Mouse (Mus musculus) mouse embryonic stem cell (cell line): ENCODE data around the gene Uox.

Experiments
- in situ Hi-C, 2 experiments: fragments of 300-500 bp; cut with MboI; formaldehyde crosslinking; loops; 1 replicate in 1 of 2; 3 replicates in 1 of 2; pipeline ENCODE4 v1.14.3; 2019 to 2020; ENCODE audit warnings: low sequenced_read_pairs in 2 of 2, low pct_unique_long_range_greater_than_20kb in 1 of 2, mixed read lengths in 1 of 2; ENCODE audit not compliant: unreplicated experiment in 1 of 2

Gene Uox

DNA sequence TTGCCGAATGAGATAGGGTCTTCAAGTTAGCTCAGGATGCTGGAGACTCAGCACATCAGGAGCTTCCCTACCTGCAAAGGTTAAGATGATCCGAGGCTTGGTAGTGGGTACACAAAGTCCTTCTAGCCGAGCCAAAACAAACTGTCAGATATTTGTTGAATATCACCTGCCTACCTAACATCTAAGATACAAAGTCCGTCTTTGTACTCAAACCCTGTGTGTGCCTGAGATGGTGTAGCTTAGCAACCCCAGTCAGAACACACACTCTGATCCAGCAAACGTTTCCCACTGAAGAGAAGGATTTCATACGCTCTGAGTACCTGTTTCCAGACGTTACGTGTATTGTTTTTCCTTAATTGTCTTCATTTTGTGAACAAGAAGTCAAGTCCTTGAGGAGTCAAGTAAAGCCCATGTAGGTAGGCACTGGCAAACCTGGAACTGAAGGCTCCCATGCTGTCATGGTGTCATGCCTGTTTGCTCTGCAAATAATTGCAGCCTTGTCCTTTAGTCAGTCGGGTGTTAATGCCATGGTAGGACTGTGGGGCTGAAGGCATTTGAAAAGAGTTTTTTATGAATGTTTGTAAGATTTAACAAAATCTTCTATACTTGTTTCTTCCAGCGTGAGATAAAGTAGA is at the start of gene Uox:
Gene Uox, plus strand, starts transcription at position 279 of the 635 bp plus-strand sequence.
- in situ Hi-C loops, result no loop called here

DNA sequence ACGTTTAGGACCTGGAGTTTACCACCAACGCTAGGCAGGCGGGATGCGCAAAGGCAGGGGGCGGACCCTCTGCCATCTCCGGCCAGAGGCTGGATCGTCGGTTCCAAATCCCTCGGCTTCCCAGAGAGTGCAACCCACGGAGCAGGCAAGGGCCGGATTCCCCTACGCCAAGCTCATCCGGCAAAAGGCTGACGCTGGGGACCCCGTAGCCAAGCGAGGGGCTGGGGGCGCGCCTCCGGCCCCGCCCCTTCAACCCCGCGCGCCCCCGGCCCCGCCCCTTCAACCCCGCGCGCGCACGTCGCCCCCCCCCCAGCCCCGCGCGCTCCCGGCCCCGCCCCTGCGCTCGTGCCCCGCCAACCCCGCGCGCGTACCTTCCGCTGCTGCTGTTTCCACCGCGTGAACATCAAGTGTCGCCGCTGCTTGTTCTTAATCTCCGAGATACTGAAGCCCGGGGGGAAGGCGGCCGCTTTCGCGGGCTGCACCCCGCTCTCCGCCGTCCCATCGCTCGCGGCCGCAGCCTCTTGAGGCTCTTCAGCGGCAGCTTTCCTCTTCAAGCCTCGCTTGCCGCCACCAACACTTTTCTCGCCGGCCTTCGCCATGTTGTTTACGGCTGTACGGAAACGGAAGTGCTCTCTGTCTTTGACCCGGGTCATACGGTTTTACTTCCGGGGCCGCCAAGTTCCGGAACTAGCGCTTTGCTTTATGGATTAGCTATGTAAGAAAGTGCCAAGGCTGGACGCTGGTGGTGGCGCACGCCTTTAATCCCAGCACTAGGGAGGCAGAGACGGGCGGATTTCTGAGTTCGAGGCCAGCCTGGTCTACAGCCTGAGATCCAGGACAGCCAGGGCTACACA is 49.2 kb upstream of the Uox start, which contains the start of gene Rpf1:
Gene Rpf1, minus strand, starts transcription at position 632 of the 854 bp plus-strand sequence.
- in situ Hi-C loops, result no loop called here

DNA sequence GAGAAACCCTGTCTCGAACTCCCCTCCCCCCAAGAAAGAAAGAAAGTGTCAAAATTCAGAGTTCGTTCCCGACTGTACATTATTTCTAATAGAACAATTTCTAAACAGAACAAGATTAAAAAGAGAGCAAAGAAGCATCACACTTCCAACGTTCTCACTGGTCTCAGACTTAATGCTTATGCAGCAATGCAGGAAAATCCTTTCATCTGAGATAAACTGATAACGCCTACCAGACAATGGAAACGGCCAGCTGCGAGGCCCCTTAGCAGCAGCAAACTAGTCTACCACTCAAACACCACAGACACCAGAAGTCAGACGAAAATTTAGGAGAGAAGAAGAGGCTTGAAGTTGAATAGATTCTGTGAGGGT is 48.6 kb upstream of the Uox start:
- in situ Hi-C loops, result no loop called here

DNA sequence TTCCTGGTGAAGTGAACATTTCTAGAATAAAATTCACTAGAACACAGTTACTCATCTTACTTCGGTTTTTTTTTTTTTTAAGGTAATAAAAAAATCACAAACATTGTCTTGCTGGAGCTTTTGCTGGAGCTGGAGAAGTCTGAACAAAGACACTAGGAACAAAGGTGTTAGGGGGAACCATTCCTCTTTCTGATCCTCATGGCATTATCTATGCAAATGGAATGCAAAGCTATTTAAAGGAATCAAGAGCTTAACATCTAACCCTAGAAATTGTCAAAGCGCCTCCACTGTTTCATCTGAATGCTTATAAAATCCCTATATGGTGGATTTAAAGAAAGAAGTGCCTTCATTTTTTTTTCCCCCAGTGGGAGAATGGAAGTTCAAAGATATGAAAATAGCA is 41.9 kb upstream of the Uox start:
- in situ Hi-C loops, result no loop called here

DNA sequence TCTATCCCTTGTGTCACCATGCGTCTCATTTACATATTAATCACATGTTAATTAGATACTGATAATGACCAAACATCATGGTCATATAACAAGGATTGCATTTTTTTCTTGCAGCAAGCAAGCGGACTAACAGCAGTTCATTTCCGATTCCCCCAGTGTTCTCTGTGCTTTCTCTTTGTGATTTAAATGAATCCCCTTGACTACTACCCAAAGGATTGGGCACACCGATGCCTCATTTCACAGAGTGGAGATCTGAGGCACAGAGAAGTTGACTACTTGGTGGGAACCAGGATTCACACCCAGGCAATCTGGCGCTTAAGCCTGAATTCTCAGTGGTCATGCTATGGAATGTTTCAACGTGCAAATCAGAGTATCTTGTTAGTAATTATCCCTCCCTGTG is 35.2 kb upstream of the Uox start:
- in situ Hi-C loops, result no loop called here

DNA sequence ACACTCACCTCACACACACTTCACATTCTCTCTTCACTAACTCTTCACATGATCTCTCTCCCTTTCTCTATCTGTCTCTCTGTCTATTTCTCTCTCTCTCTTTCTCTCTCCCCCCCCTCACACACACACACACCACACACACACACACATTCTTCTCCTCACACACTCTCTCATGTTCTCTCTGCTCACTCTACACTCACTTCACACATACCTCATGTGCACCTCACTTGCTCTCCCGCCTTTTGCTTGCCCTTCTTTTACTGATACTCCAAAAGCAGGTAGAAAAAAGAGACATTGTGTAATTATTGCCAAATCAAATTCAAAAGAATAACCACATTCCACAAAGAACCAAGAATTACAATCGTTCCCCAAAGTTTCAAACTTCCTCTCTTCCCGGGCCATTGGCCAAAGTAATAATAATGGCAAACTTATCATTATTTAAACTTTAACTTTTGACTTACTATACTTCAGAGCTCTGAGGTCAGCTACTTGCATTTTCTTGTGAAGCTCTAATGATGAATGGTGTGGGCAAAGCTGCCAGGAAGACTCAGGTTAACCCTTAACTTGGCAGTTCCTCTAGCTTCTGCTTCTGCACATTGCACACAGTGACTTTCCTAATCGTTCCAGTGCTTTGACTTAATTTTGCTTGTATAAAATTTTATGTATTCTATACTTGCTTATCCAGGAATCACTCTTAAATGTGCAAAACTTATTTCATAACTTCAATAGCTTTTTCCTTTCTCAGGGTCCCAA is 29.5 kb upstream of the Uox start:
- in situ Hi-C loops, result no loop called here

DNA sequence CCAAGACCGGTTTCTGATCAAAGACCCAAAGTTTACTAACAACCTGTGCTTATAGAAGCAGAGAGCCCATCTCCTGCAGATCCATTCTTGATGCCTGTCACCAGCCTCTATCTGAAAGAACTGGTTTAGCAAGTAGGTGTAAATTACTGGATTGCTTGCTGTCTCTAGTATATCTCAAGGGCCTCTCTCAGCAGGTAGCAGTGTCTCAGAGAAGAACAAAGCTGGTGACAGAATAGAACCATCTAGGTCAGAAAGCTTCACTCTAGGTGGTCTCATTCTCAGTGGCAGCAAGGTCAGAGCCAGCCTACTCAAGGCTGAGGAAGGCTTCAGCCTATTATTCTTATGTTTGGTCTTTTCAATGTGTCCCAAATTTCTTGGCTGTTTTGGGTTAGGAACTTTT is 26.6 kb upstream of the Uox start:
- in situ Hi-C loops, result no loop called here

DNA sequence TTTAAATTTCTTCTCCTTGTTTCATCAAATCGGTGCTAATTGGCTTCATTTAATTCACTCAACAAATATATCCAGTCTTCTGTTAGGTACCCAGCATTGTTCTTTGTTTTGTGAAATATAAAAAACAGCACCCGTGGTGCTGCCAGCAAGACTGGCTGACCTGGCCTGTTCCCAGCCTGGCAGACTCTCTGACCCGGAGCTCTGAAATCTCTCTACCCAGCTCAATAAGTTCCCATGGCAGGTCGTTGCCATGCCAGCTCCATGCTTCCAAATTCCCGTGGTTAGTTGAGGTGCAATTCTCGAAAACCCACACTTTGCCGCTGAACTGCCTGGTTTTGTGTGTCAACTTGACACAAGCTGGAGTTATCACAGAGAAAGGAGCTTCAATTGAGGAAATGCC is 15.4 kb upstream of the Uox start:
- in situ Hi-C loops, result no loop called here

DNA sequence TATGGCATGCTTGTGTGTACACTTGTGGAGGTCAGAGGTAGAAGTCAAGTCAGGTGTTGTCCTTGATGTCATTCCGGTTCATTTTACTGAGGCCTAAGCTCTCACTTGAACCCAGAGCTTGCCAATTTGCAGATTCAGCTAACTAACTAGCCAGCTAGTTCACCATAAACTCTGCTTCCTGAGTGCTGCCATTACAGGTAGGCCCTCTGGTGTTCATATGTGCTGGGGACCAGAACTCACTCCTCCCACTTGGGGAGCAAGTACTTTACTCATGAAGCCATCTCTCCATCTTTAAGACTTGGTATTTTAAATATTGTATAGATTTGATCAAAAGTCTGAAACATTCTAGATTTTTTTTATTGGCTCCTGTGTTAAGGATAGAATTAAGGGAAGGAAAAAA is 13.7 kb upstream of the Uox start:
- in situ Hi-C loops, result no loop called here

DNA sequence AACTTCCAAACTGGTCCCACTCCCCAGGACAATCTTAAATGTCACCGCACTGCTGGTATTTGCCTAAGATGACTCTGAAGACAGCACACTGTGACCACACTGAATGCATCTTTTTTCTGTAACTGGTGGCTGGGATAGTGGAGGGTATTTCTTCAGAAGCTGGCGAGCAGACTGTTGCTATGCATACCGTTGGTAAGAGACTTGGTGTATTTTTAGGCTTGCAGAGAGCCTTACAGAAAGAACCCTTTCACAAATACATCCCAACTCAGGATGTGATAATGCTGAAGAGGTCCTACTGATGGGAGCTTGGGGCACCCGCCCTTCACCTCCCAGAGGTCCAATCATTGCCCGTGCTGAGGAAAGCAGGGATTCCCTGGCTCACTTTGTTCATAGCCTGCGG is 12.7 kb upstream of the Uox start:
- in situ Hi-C loops, result no loop called here

DNA sequence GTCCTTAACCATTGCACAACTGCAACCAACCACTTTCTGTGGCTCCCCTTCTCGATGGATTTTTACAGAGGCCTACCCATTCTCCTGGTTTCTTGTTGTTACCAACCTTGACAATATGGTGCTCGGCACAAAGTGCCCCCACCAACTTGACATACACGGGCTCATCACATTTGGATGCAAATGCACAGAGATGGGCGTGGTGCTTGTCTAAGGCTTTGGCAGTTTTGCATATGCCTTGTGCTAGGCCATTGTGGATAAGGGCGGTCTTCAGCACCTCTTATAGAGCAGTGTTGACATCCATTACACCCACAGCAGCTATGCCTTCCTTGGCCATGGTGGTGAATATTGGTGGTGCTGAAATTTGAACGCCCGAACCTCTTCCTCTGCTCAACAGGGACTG is 7.3 kb upstream of the Uox start:
- in situ Hi-C loops, result no loop called here

DNA sequence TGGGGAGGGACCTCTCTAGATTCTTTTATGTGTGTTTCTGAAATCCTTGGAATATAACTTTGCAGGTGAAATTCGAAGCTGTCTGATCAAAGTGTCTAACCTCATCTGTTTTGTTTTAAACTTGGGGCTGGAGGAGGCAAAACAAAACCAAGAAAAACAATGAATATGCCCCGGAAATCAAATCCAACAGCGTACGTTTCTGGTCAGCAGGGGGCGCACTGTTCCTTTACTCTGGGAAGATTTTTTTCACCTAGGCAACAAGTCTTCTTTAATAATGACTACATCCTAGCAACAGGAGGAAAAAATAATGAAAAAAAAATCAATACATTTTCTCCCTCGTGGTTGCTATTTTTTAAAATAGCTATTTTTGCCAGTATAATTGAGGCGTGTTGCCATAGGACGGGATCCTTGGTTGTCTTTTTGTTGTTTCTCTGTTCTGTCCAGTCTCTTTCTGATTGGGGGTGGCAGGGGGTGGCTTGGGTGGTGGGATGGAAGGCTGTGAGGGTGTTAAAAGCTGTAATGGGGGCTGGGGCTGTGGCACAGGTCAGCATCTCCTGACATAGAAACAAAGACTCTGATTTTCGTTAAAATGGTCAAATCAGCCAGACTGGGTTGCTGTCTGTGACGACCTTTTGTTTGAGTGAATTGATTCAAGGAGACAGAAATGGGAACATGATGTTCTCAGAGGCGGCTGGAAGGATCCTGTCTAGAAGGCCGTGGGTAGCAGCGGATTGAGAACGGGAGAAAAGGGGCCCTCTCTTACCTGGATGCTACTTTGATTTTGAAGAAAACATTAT is 5.8 kb upstream of the Uox start:
- in situ Hi-C loops, result no loop called here

DNA sequence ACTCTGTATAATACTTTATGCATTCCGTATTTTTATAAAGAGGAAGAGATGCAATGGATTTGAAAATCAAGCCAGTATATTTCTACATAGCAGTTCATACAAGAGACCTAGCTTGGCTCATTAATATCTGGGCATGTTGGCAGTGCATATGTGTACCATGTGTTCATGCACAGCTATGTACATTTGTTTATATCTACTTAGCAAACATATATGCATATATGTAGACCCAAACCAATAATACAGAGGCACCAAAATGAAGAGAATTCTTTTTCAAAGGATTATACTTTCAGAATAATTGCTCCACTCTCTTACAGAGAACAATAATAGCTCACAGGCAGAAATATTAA is 5.2 kb upstream of the Uox start:
- in situ Hi-C loops, result no loop called here

DNA sequence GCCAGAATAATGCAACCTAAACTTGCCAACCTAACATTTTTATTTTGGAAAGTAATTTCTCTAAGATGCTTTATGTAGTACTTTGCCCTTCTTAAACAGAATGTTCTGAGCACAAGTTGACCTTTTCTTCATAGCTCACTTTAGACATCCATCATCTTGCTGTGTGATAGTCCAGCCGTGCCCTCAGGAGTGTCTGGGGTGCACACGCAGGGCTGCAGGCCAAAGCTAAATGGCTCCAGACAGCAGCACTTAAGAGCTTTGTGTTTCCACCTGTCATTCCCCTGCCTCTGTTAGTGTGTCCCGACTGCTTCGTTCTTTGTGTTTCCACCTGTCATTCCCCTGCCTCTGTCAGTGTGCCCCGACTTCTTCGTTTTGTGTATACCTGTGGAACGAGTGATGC is 2.9 kb upstream of the Uox start:
- in situ Hi-C loops, result no loop called here

DNA sequence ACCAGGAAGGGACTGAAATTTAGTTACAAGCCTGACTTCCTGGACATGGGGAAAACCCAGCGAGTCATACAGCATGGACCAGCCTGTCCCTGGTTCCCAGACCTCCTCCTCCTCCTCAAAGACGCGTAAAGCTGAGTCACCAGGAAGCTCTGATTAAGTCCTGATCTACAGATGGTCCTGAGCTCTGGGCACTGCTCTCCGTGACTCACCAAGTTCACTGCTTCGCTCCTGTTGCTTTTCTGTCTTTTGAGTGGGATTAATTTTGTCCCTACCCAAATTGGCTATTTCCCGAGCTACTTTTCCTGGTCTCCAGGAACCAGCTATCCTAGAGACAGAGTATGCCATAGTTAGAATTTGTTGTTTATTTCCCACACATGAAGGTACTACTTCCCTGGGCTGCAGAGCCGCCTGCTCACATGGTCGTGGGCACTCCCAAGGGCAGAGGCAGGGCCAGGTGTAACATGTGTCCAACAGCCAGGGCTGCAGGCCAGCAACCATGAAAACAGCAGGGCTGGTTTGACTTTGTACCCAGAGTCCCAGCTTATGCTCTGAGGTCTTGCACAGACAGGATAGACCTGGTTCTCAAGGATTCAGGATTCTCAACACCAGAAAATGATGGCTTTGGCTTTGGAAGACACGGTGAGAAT is 2.2 kb upstream of the Uox start:
- in situ Hi-C loops, result no loop called here

DNA sequence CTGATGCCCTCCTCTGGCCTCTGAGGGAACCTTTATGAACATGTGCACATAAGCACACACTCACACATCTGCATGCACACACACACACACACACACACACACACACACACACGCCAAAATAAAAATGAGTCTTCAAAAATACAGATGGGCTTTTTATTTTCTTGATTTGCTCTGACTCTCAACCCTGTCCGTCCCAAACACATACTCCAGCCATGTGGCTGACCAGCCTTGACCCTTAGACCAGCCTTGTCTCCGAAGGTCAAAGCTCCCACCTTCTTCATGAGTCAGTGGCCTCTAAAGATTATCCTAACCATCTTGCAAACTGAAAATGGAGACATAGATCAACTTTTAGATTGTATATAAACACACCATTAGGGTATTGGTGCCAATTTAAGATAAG is 632 bp upstream of the Uox start:
- in situ Hi-C loops, result no loop called here

DNA sequence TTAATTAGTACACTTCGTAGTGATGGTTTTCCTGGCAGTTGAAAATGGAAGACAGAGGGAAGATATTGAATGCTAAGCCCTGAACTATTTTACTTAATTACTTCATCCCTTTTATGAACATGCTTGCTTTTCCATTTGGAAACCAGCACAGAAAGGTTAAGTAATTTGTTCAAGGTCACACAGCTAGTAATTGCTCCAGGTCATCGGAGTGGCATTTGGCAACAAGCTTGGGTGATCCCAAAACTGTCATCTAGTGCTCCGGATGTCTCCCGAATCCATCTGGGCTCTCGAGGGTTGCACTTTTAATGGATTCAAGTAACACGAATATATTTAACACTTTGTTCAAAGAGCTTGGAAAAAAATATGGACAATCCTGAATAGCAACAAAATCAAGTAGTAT is 713 bp downstream of the Uox start:
- in situ Hi-C loops, result no loop called here

DNA sequence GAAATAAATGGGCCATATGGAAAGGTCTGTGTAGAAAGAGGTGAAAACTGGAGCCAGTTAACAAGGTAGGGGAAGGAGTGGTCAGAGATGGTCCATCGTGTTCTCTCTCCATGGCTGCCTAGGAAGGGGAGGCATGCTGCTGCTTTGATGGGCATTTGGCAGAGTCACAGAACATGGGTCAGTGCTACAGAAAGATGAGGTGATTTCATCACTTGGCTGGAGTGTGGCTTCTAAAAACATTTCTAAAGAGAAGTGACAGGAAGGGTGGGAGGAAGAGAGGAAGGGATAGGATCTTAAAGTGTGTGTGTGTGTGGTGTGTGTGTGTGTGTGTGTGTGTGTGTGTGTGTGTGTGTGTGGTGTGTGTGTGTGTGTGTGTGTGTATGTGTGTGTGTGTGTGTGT is 1.1 kb downstream of the Uox start:
- in situ Hi-C loops, result no loop called here
